Mouse (Mus musculus): ENCODE results near the gene Tgfbr2.

Gene Tgfbr2

GRCm38 (mm10) chr9:116192826-116193534, 17.8 kb upstream of the Tgfbr2 start:
- DNase-seq: no peak

GRCm38 (mm10) chr9:116192253-116192652, 17.1 kb upstream of the Tgfbr2 start:
- DNase-seq: no peak

DNA sequence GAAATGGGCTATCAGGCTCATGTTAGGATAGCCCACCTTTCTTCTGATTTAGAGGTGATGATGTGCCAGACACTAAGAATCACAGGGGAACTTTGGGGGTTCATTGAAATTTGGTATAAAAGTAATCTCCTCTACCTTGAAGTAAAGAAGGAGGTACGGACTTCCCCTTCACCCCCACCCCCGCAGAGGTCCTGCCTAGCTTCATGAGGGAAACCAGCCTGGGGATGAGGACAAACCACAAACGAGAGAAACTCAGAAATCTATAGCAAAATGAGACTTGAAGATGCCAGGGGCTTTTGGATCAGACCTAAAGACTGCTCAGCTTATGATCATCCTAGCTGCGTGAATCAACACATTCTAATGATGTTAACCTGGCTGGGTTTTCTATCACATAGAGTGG, 14.7 kb upstream of the Tgfbr2 start:
- DNase-seq: no peak

DNA sequence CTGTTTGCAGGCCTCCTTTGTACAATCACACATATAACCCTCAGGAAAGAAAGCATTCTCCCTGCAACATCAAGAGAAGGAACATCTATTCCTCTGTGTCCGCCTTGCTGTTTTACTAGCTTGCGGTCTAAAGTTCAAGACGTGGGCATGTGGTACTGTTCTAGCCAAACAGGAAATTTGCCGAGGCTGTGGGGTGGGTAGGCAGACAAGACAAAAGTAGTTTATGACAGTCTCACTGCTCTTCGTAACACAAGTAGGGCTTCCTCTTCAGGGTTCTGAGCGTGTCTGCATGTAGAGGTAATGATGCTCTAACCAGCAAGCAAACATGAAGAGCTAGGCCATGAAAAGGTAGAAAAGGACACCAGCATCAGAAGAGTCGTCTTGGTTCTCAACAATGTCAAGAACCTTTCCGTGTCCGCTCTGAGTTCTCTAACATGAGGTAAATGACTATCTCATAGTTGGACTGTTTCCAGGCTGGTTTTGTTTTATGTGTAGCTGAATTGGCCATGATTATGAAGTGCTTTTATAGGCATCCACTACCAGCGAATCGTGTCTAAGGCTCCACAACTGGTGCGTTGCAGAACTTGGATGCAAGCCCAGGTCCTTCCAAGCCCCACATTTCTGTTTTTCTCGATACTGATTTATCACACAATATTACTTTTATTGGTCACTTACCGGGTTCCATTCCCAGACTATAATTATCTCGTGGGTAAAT, 13.9 kb upstream of the Tgfbr2 start:
- DNase-seq: no peak

DNA sequence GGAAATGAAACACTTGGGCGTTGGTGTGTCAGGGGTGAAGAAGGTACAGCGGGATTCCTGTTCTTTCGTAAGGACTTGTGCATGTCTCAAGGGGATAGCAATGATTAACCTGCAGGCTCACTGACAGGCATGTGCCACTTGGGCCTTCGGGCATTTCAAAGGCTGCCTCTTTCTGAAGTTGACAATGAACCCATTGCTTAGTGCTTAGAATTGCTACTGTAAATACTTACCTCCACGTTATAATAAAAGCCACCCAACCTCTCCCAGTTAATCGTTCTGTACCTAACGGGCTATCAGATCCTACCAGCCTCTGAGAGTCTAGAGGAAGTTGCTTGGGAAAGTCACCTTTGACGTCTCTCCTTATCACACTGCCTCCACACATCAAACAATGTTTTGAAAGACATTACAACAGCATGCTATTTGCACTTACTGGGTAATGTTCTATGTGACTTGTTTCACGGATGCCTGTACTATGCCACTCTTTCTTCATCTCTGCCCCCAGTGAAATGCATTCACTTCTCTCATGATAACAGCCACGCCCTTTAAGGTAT, 12.1 kb upstream of the Tgfbr2 start:
- no peak for DNase-seq

DNA sequence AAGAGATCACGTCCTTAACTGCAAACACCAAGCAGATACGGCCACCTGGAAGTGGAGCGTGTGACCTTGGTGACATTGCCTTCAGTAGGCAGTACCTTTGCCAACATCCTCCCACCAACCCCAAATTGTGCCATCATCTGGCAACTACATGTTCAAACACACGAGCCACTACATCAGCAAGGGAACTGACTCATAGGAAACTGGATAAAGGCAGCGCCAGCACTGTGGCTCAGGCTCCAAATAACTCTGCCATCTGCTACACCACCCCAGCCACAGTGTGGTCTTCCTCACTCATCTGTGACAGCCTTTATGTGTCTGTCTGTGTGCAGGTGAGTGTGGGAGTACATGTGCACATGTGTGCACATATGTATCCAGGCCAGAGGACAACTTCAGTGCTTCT, 9.7 kb upstream of the Tgfbr2 start:
- DNase-seq: no peak

- no peak for DNase-seq
These were observed 7.9 kb upstream of the Tgfbr2 start for GRCm38 (mm10) chr9:116183035-116183434.

- no peak for DNase-seq
These were observed 6.4 kb upstream of the Tgfbr2 start for GRCm38 (mm10) chr9:116181608-116182007.

- DNase-seq: no peak
These were observed 3.0 kb upstream of the Tgfbr2 start for GRCm38 (mm10) chr9:116178151-116178550.

DNA sequence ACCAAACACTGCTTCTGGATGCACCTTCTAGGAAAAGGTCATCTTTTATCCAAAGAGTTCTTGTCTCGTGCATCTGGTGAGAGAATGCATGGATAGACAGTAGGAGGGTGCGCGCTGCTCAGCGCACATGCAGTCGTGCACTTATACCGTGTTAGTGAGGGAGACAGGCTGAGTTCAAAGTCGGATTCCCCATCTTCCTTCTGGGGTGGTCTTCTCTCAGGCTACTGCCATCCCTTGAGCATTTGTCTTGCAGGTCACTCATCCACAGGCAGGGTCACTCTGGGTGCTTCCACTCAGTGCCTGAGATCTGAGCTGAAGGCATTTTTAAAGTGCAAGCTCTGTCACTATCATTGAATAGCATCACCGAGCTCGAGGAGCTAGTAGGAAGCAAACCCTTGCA, 1.9 kb upstream of the Tgfbr2 start:
- DNase-seq: no peak

DNA sequence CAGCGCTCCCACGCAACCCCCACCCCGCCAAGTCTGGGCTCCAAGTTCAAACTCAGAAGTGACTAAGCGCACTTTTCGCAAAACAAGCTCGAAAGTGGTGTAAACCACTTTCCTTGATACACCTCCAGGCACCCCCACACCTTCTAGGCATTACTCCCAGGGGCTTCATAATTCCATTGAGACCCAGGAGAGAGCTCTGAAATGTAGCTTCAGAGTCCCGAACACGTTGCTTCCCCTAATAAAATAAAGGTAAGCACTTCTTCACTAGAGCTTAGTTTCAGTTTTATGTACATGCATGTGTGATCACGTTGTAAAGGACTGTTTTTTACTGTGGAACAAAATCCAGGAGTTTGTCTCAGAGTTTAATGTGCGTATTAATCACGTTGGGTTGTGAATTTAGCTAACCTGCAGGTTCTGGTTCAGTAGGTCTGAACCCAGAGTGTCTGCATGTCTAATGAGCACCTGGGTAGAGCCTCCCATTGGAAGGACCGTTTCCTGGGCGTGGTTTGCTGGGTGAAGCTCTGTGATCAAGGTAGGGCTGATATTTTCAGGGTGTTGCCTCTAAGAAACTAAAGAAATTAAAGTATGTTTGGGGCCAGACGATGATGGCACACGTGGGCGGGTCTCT, 442 bp upstream of the Tgfbr2 start:
- no peak for DNase-seq

DNA sequence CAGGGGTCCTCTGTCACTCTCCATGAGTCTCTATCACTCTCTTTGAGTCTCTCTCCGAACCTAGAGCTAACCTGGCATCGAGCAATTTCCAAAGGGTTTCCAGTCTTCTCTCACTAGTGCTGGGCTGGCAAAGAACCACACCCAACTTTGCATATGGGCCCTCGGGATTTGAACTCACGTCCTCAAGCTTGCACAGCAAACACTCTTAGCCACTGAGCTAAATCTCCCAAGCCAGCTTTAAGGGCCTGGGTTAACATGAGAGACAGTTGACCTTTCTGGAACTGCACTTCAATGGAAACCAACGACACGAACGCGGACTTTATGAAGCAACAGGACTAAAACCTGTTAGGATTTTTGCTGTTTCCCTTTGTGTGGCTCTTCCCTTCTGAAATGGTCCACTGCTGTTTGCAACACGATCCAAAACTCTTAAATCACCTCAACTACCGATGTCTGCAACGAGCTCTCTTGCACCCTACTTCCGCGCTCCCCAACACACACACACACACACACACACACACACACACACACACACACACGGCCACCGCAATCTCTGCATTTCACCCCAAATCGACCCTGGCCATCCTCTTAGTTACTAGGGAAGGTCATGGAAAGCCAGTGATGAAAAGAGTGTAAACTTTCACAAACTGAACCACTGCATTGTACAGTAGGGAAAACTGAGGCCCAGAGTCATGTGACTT, 1.5 kb downstream of the Tgfbr2 start:
- no peak for DNase-seq

DNA sequence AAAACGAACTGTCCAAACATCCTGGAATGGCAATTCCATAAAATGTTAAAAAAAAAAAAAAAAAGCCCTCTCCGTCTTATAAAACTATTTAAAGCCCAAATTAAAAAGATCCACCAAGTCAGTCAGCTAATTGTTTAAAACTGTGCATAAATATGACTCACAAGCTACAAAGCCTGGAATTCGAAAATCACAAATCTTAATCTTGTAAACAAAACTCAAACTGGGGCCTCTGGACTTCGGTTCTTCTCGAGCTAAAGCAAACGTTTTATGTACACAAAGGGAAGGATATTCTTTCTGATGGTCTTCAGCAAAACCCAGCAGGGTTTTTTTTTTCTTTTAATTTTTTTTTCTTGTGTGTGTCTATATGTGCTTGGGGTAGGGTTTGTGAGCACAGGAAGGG, 2.1 kb downstream of the Tgfbr2 start:
- DNase-seq: no peak

DNA sequence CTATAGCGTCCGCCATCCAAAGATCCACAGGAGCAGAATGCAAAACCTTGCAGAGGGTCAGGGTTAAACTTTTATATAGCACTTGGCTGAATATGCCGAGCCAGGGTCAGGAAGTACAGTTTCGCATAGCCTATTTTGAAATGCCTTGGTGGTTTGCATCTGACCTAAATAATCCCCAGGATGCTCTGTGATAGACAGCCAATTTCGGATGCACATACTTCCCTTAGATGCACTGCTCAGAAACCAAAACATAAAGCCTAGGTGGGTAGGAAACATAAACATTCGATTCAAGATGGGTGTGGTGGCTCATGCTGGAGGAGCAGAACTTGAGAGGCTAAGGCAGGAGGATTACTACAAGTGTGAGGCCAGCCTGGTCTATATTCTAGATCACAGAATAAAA, 6.1 kb downstream of the Tgfbr2 start:
- no peak for DNase-seq

DNA sequence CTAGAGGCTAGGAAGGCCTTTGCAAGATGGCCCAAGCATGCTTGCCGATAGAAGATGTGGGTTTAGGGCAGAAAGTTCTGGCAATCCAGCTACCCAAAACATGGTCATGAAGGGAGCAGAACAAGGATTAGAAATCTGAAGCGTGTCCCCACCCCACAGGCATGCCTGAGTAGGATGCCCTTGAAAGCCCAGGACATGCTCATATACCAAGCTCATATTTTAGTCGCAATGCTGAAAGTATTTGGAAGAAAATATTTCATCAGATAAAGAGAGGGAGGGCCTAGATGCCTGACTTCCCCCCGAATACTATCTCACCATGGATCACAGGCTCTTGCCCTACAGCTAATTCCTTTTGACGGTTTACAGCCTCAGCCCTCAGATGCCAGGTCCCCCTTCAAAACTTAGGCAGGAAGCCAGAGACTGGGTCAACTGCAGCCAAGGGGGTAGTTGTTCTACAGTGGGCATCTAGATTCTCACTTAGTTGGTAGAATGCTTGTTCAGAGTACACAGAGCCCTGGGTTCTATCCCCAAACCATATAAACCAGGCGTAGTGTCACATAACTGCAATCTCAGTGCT, 7.8 kb downstream of the Tgfbr2 start:
- no peak for DNase-seq

DNA sequence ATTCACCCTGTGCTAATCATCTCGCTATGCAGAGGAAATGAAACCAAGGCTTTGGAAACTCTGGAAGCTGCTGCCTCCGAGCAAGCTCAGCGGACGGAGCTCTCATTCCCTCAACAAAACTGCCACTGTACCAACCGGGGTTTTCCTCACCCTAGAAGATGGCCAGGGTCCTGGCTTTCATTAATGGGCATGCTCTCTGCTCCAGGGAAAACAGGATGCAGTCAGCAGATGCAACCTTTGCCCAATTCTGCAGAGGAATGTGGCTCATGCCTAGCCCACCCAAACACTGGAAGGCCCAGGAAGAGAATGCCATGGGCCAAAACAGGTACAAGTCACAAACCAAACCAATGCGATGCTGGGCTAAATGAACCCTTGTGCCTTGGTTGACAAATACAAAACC, 8.8 kb downstream of the Tgfbr2 start:
- DNase-seq: no peak

- no peak for DNase-seq
These were observed 11.3 kb downstream of the Tgfbr2 start for GRCm38 (mm10) chr9:116163883-116164282.

- DNase-seq: no peak
These were observed 12.2 kb downstream of the Tgfbr2 start for GRCm38 (mm10) chr9:116162866-116163374.

DNA sequence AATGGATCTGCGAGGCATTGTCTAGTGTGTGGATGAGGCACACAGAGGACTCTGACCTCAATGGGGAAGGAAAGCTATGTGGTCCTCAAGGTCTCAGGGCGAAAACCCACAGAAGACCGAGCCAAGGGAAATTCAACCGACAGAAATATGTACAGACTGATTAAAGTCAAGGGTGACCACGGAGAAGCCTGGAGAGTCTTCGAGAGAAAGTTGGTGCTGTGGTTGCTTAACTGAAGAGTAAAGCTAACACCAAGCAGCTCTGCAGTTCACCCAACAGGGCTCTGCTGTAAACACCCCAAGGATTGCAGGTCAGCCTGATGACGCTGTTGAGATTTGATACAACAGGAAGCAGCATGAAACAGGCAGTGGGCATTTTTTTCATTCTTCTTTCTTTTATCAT, 14.3 kb downstream of the Tgfbr2 start:
- DNase-seq: no peak

DNA sequence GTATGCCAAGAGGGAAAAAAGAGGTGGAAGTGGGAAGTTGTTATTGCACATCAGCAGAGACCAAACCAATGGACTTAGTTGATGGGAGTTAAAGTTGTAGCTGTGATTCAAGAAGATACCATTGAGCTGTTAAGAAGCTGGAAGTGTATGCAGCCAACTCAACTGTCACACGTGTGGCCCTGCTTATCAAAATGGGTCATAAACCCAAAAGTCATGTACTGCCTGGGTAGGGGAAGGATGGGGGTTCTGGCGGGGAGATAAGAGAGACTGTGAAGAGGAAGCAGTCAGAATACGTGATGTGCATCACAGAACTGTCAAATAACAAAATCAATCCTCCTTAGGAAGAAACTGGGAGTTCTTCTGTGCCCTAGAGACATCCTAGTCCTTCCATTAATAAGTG, 15.1 kb downstream of the Tgfbr2 start:
- DNase-seq: no peak

- no peak for DNase-seq
These were observed 18.7 kb downstream of the Tgfbr2 start for GRCm38 (mm10) chr9:116156501-116156900.

- no peak for DNase-seq
These were observed 22.3 kb downstream of the Tgfbr2 start for GRCm38 (mm10) chr9:116152878-116153277.
